Mouse (Mus musculus) heart, postnatal 25 days (tissue): ENCODE data around the gene Rsph14. TPM values are rescaled to one million over a fixed set of nuclear protein-coding genes. Genes with fewer than 3 reads are reported as not detected.

Experiments used
- DNase-seq: peaks from one replicate; pipeline ENCODE4 v3.0.0; 2022; ENCODE audit warnings: low spot score
- intact Hi-C: fragments of 180-260 bp; cut with DNase I; formaldehyde crosslinking; loops from one replicate; pipeline ENCODE4 v1.15.1; 2025
- total RNA-seq, 2 experiments: library from RNA; stranded (reverse); gene quantifications; 2 replicates each; pipeline ENCODE4 v1.2.3; 2021

Rsph14 gene
- total RNA-seq, 2 experiments from 2014 or later: not detected

DNA sequence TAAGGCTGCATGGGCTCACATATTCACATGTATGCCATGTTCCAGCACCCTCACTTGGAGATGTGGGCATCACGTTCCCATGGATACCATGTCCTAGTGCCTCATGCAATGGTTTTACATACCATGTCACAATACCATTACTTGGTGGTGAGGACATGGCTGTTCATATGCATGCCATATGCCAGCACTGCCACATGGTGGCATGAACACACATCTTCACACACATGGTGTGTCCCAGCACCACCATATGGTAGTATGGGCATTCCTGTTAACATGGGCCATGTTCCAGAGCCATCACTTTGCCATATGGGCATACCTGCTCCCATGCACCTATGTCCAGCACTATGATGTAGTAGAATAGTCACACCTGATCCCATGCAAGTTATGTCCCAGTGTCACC lies 91.6 kb downstream of the Rsph14 start:
- intact Hi-C loops: no loop called here
- DNase-seq: no peak

DNA sequence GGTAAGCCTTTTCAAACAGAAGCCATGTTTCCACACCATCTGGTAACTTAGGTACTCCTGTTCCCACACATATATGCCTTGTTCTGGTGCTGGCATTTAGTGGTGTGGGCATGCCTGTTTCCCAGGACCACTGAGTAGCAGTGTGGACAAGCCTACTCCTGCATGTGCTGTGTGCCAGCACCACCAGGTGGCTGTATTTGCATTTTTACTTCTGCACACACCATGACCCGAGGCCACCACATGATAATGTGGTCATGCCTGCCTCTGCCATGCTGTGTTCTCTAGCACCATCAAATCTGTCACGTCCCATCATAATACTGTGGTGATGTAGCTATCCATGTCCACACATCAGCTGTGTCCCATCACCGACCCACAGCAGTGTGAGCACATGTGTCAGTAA lies 93.1 kb downstream of the Rsph14 start:
- intact Hi-C loops: loop anchor here (5.0 kb wide), 1 partner anchor 213 kb away; no protein-coding TSS in a partner anchor
- no peak for DNase-seq

DNA sequence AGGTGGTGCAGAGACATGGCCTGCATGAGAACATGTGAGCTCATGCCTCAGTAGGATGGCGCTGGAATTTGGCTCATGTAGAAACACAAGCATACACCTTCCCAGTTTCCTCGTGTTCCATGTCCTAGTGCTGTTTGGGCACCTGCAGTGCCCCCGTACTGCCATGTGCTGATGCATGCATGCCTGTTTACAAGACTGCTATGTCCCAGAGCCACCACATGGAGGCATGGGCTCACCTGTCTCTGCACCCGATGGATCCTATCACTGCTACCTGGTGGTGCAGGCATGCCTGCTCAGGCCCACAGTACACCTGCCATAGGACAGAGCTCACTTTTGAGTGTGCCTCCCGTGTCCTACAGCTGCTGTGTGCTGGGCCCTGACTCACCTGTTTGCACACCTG lies 94.0 kb downstream of the Rsph14 start:
- DNase-seq: no peak
- intact Hi-C loops: loop anchor here (5.0 kb wide), 1 partner anchor 214 kb away; no protein-coding TSS in a partner anchor

DNA sequence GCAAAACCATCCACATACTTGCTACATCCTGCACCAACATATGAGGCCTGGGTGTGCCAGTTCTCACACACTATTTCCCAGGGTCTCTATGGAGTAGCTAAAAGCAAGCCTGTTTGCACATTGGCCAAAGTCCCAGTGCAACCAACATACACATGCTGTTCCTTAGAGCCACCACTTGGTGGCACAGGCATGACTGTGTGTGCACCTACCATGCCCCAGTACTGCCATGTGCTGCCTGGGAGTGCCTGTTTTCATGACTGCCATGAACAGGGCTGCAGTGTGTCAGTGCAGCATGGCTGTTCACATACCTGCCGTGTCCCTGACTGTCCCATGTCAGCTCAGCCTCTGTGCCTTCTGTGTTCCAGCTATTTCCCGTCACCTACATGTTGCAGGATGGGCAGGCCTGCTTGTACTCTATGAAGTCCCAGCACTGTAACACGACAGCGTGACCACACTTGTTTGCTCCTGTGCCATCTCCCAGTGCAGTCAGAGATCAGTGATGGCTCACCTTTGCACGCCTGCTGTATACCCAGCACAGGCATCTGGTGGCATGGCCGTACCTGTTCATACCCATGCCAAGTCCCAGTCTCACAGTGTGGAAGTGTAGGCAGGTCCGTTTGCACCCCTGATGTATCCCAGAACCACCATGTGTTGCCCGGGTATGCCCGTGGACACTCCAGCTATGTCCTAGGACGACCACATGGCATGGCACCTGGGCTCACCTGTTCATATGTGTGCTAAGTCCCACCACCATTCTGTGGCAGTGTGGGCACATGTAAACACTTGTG lies 95.2 kb downstream of the Rsph14 start:
- no peak for DNase-seq
- intact Hi-C loops: loop anchor here (2.0 to 5.0 kb wide), 2 partner anchors 84 to 215 kb away; no protein-coding TSS in a partner anchor

DNA sequence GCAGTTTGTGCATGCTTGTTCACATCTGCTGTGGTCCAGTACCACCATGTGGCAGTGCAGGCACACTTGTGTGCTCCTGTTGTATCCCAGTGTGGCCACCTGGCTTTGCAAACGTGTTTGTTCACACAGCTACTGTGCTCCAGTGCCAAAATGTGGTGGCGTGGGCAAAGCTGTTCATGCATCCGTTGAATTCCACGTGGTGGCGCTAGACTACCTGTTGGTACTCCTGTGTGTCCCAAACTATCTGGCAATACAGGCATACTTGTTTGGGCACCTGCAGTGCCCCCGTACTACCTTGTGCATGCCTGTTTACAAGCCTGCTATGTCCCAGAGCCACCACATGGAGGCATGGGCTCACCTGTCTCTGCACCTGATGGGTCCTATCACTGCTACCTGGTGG lies 97.4 kb downstream of the Rsph14 start:
- intact Hi-C loops: loop anchor here (5.0 kb wide), 1 partner anchor 217 kb away; no protein-coding TSS in a partner anchor
- no peak for DNase-seq

DNA sequence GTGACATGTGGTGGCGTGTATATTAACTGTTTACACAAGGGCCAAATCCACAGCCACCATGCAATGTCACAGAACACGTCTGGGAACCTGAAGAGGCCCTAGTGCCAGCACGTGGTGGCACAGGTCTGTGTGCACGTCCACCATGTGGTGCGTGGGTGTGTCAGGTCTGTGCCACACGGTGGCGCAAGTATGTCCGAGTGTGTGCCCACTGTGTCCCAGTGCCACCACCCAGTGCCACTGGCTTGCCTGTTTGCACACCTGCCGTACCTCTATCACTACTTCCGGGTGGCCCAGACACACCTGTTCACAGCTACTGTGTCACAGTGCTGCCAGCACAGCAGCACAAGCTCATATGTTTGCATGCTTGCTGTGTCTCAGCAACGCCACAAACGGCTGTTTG lies 97.9 kb downstream of the Rsph14 start:
- intact Hi-C loops: no loop called here
- no peak for DNase-seq

DNA sequence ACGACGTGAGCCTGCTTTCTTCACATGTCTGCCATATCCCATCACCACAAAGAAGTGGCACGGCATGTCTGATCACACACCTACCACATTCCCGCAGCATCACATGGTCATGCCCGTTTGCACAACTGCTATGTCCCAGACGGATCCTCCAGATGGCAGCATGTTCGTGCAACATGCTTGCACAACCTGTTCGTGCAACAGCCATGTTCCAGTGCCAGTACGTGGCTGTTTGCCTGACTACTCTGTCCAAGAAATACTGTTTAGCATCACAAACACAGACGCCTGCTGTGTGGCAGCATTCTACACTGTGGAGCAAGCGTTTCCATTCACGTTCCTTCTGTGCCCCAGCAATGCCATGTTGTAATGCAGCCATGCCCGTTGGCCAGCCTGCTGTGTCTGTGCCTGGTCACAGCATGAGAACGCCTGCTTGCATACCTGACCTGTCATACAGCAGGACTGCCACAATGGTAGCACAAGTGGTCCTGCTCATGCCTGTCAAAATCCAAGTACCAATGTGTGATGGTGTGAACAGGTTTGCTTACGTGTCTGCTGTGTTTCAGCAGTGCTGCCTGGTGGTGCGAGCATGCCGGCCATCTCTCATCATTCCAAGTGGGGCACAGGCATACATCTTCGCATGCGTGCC lies 98.7 kb downstream of the Rsph14 start:
- intact Hi-C loops: no loop called here
- no peak for DNase-seq

DNA sequence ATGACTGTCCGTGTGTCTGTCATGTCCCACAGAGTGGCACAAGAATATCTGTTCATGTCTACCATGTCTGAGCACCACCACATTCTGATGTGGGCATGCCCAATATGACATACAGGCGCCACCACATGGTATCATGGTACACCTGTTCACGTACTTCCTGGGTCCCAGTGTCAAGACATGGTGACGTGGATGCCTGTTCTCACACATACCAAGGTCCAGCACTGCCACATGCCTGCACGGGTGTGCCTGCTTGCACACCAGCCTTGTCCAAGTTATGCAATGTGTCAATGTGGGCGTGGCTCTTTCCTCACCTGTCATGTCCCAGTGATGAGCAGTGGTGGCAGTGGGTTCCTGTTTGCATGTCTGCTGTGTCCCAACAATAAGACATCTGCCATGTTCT lies 99.9 kb downstream of the Rsph14 start:
- DNase-seq: no peak
- intact Hi-C loops: no loop called here

DNA sequence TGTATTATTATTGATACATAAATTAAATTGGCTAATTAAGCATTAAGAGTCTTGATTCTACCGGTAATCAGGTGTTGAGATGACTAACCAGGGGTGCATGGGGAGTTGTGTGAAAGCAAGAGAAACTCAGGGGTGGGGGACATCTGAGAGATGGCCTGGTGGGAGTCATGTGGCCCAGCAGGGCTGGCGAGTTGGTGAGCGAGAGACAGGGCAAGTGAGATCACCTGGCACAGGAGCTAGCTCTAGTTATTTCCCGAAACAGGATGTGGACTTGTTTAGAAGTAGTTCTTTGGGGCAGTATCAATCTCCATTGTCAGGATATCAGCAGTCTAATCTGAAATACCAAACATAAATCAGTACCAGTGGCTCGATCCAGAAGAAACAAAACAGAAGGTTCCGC lies 100.8 kb downstream of the Rsph14 start:
- intact Hi-C loops: no loop called here
- DNase-seq: no peak

DNA sequence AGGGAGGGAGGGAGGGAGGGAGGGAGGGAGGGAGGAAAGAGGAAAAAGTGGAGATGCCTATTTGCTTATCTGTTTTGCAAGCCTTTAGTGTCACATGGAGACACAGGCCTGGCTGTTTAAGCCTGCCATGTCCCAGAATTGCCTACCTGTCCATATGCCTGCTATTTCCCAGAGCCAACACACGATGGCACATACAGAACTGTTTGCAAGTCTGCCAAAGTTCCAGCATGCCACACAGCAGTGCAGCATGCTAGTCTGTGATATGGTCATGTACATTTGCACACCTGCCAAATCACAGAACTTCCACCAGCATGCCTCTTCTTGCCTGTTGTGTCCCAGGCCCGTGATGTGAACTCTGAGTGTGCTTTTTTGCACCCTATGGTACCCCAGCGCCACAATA lies 101.8 kb downstream of the Rsph14 start:
- DNase-seq: no peak
- intact Hi-C loops: no loop called here

DNA sequence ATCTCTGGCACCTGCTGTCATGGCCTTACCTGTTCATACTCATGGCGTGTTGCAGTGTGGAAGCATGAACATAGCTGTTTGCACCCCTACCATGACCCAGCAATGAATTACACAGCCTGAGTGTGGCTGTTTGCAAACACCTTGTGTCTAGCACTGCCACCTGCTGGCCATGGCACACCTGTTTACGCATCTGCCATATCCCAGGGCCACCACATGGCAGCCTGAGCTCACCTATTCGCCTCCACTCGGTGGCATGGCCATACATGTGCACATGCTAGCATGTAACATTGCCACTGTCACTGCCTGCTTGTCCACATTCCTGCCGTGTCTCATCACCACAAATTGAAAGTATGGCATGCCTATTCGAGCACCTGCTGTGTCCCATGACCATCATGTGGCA lies 102.8 kb downstream of the Rsph14 start:
- no peak for DNase-seq
- intact Hi-C loops: no loop called here

DNA sequence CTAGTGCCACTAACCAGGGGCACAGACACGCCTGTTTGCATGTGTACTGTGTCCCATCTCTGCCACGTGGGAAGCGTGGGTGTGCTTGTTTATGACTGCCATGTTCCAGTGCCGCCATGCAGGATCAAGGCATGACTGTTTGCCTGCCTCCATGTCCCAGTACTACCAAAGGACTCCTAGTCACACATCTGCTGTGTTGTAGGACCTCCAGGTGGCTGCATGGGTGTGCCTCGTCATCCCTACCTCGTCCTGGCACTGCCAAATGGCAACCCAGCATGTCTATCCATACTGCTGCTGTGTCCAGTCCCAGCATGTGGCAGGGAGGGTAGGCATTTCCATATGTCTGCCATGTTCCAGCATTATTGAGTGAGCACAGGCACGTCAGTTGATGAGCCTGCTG lies 104.1 kb downstream of the Rsph14 start:
- DNase-seq: no peak
- intact Hi-C loops: no loop called here

DNA sequence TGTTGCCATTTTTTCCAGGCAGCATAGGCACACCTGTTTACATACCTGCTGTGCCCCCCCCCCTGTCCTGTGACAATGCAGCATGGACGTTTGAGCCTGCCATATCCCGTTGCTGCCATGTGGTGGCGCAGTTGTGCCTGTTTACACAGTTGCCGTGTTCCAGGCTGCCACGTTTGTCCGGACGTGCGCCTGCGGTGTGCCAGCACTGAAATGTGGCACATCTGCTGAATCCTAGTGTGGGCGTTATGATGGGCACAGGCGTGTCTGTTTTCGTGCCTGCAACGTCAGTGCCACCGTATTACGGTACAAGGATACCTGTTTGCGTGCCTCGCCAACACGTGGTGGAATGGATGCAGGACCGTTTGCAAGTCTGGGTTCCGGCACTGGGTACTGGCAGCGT lies 107.1 kb downstream of the Rsph14 start:
- DNase-seq: no peak
- intact Hi-C loops: loop anchor here (2.0 kb wide), 1 partner anchor 225 kb away; no protein-coding TSS in a partner anchor

DNA sequence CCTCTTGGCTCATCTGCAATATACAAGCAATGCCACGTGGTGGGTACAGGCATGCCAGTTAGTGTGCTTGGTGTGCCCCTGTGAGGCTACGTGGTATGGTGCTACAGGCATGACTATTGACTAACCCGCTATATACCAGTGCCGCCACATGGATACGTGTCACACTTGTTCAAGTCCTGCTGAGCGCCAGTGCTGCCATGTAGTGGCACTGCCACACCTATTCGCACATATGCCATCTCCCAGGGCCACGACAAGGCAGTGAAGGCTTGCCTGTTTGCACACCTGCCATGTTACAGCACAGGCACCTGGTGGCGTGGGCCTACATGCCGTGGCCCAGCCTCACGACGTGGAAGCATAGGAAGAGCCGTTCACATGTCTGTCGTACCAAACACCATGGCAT lies 108.1 kb downstream of the Rsph14 start:
- intact Hi-C loops: loop anchor here (2.0 kb wide), 1 partner anchor 227 kb away; no protein-coding TSS in a partner anchor
- no peak for DNase-seq

DNA sequence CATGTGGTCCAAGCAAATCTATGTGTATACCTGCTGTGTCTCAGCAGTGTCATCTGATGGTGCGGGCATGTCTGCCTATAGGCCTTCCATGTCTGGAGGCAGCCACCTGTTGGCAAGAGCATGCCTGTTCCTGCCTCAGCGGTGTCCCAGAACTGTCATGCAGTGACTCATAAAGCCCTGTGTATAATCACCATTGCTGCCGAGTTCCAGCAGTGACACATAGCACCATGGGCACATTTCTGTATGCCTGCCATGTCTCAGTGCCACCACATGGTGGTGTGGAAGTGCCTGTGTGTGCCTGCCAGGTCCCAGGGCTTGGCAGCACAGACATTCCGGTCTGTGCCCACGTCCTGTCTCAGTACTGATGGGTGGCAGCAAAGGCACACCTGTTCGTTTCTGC lies 109.6 kb downstream of the Rsph14 start:
- intact Hi-C loops: no loop called here
- no peak for DNase-seq

DNA sequence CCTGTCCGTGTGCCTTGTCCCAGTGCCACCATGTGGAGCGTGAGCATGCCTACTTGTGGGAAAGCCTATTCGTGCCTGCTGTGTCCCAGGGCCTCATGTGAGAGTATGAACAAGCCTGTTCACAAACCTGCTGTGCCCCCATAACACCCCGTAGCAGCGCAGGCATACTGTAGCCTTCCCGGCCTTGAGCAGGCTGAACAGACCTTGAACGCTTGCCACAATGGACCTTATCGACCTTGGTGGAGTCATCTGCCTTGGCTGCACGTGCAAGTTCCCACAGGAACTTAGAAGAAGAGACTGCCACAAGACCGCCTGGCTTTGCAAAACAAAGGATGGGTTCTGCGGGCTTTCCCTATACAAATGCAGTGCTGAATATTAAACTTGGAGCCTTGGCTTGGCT lies 110.8 kb downstream of the Rsph14 start:
- intact Hi-C loops: no loop called here
- DNase-seq: no peak

DNA sequence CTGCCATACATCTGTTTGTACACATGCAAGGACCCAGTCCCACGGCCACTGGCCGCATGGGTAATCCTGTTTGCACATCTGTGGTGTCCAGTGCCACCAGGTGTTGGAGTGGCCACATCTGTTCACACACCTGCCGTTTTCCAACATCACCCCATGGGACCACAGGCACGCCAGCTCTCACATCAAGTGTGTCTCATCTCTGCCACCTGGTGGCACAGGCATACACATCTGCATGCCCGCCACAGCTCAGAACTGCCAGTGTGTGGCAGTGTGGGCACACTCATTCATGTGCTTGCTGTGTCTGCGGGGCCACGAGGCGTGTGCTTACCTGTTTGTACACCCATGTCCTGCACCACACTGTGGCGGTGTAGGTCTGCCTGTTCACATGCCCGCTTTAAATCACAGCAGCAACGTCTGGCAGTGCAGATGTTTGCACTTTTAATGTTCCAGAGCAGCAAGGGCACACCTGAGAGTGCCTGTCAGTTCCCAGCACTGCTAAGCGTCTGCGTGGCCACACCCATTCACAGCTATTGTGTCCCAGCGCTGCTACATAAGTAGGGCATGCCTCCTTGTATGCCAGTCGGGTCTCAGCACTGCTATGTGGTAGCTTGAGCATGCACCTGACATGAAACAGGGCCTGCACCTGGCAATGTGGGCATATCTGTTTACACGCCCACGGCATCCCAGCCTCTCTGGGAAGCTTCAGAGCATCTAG lies 111.4 kb downstream of the Rsph14 start:
- intact Hi-C loops: no loop called here

DNA sequence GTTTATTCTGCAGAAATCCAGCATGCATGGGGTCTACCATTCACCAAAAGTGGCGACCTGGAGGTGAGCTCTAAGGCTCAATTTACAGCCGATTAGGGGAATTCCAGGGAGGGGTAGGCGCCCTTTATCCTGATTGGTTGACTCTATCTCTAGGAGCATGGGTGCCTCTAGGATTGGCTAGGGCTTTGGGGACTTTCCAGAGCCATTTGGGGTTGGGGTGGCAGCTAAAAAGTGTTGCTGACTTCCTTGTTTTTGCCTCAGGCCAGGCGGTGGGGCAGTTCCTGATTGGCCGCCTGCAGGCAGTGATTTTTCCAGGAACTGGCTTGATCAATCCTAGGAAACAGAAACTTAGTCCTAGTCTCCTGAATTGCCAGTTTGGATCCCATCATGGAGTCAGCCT lies 113.1 kb downstream of the Rsph14 start:
- intact Hi-C loops: no loop called here
- DNase-seq: no peak

More for the DNA sequence above, 111.4 kb downstream of the Rsph14 start:
- DNase-seq: no peak

DNA sequence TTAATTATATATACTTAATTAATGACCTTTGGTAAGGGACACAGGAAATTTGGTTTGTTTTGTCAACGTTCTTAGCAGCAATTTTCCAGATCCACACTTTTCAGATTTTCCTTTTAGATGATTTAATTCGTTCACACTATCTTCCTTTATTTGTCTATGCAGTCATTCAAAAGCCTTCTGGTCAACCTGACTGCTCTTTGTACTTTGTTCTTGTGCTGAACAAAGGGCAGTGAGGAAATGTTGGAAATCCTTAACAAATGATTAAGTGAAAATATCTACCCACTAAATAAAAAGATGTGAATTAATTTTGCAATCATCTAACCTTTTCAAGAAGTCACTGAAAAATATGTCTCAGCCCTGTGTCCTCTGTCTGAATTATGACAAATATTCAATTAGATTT lies 124.0 kb downstream of the Rsph14 start:
- DNase-seq: no peak
- intact Hi-C loops: no loop called here
